Mouse (Mus musculus) G1E (cell line): ENCODE results near the gene Grin2d. TPM values are rescaled to one million over a fixed set of nuclear protein-coding genes. Genes with fewer than 3 reads are reported as not detected.

Experiments used
- ATAC-seq: 2 replicates; pipeline ENCODE4 v1.8.0; 2016; ENCODE audit warnings: mild to moderate bottlenecking; ENCODE audit not compliant: insufficient number of reproducible peaks, poor library complexity, low FRiP score, severe bottlenecking; ENCODE audit errors: extremely low read depth
- DNase-seq: peaks from one replicate; pipeline ENCODE4 v3.0.0; 2012; ENCODE audit warnings: low spot score
- H3K27me3 ChIP-seq: 2 replicates; pipeline ENCODE4 v1.6.1; 2012; ENCODE audit warnings: mild to moderate bottlenecking, low read length, inconsistent platforms; ENCODE audit not compliant: insufficient read depth
- H3K36me3 ChIP-seq: replicated peaks from 2 replicates; pipeline ENCODE3; 2012; ENCODE audit warnings: mild to moderate bottlenecking, inconsistent platforms
- H3K4me1 ChIP-seq: 2 replicates; pipeline ENCODE4 v1.6.1; 2012; ENCODE audit warnings: low read depth, low read length, inconsistent platforms, mixed read lengths; ENCODE audit not compliant: insufficient read depth
- H3K4me3 ChIP-seq: 2 replicates; pipeline ENCODE4 v1.5.1; 2012; ENCODE audit warnings: low read depth, mild to moderate bottlenecking, inconsistent platforms, low read length, moderate library complexity, mixed read lengths
- H3K9me3 ChIP-seq: replicated peaks from 2 replicates; pipeline ENCODE4 v1.6.1; 2012; ENCODE audit warnings: inconsistent platforms
- CTCF ChIP-seq: IDR thresholded peaks from 2 replicates; pipeline ENCODE4 v1.5.1; 2012; ENCODE audit warnings: low read depth, low read length, inconsistent platforms, mixed read lengths
- GATA1 ChIP-seq: IDR thresholded peaks from 2 replicates; pipeline ENCODE4 v1.6.1; 2012; ENCODE audit warnings: borderline replicate concordance, low read length, inconsistent platforms, mixed read lengths
- GATA2 ChIP-seq: IDR thresholded peaks from 2 replicates; pipeline ENCODE4 v1.6.1; 2012; ENCODE audit warnings: low read depth, low read length, inconsistent platforms, borderline replicate concordance
- POLR2AphosphoS5 ChIP-seq: IDR thresholded peaks from 2 replicates; pipeline ENCODE4 v1.6.1; 2012; ENCODE audit warnings: low read depth, low read length, inconsistent platforms; ENCODE audit not compliant: insufficient replicate concordance
- TAL1 ChIP-seq: conservative IDR thresholded peaks from 2 replicates; pipeline ENCODE4 v1.6.1; 2012; ENCODE audit warnings: low read depth, low read length, inconsistent platforms, mixed read lengths
- polyA plus RNA-seq: library from polyadenylated mRNA; stranded (reverse); fragments of >175 nt; gene quantifications from 2 replicates; pipeline ENCODE4 v1.2.3, GENCODE M21; 2012
- total RNA-seq, 2 experiments: library from RNA; stranded (forward) in 1 of 2; stranded (reverse) in 1 of 2; fragments of 200-1000 nt in 1 of 2; fragments of >200 nt in 1 of 2; fragmentation: Nextera tagmentation in 1 of 2; gene quantifications; 2 replicates each; pipeline ENCODE4 v1.2.3; 2014 to 2017

Gene Grin2d
- total and polyA plus RNA-seq, 3 experiments: 0.01 to 0.11 TPM; not detected in 1

- no peak for TF ChIP-seq POLR2AphosphoS5
- no peak for TF ChIP-seq CTCF
- no peak for TF ChIP-seq GATA1
- no peak for TF ChIP-seq TAL1
- TF ChIP-seq GATA2: no peak
- DNase-seq (no peak), ATAC-seq (no peak)
- H3K36me3 ChIP-seq: peaks cover 9% of the 10 kb centered on the region
- H3K9me3 ChIP-seq: no peaks in the 10 kb centered on the region
- peaks cover 17% of the 10 kb centered on the region for H3K4me1 ChIP-seq
- H3K27me3 ChIP-seq: peaks cover 19% of the 10 kb centered on the region
- H3K4me3 ChIP-seq: no peak overlapping the region
Observed at GRCm38 (mm10) chr7:45920583-45921241, 42.5 kb upstream of the Grin2d start.

DNA sequence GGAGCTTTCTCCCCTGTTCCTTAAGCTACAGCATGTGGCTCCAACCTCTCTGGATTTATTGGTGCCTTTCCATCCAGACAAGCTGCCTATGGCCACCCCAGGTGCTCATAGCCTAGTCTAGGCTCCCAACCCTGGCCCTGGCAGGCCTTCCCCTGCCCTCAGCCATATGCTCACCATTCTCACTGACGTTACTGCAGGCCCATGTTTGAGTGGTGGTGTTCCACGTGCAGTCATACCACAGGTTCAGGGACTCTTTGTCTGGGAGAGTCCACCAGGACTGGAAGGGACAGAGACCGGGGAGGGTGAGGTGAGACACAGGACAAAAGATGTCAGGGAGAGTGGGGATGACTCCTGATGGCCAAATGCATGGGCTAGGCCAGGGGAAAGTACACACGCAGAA lies 41.6 kb upstream of the Grin2d start:
- DNase-seq (no peak), ATAC-seq (no peak)
- Histone ChIP-seq H3K36me3 (peaks cover 18% of the 10 kb centered on the region), H3K9me3 (no peaks in the 10 kb centered on the region), H3K4me1 (peaks cover 17% of the 10 kb centered on the region), H3K4me3 (no peak overlapping the region), H3K27me3 (peaks cover 19% of the 10 kb centered on the region)
- TF ChIP-seq GATA1 (no peak), TAL1 (no peak), GATA2 (no peak)

- no peak for ATAC-seq
- H3K9me3 ChIP-seq: no peaks in the 10 kb centered on the region
Observed at GRCm38 (mm10) chr7:45919083-45919671, 41.0 kb upstream of the Grin2d start.

DNA sequence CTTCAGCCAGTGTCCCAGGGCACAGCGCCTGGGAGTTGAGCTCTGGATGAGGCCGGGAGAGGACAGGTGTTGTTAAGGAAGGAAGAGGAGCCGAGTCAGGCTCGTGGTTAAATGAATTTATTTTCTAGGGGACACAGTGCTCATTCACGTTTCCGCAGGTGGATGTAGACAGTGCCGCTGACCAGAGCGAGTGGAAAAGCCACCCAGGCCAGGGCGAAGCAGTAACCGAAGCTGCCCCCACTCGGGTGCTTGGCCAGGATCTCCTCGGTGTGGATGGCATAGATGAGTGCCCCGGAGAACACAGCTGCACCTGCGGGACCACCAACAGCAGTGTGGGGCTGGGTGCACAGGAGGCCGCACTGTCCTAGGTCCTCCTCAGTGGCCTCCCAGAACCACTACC lies 39.7 kb upstream of the Grin2d start:
- H3K4me1 ChIP-seq: peaks cover 15% of the 10 kb centered on the region
- H3K4me3 ChIP-seq: no peak overlapping the region
- H3K36me3 ChIP-seq: peaks cover 36% of the 10 kb centered on the region
- TF ChIP-seq CTCF (no peak), GATA1 (no peak), TAL1 (no peak), GATA2 (no peak), POLR2AphosphoS5 (no peak)
- peaks cover 14% of the 10 kb centered on the region for H3K27me3 ChIP-seq
- ATAC-seq (no peak), DNase-seq (no peak)
- H3K9me3 ChIP-seq: no peaks in the 10 kb centered on the region

More at GRCm38 (mm10) chr7:45919083-45919671, 41.0 kb upstream of the Grin2d start:
- Histone ChIP-seq H3K4me3 (no peak overlapping the region), H3K36me3 (peaks cover 23% of the 10 kb centered on the region), H3K4me1 (peaks cover 17% of the 10 kb centered on the region), H3K27me3 (peaks cover 17% of the 10 kb centered on the region)
- no peak for DNase-seq
- TF ChIP-seq POLR2AphosphoS5 (no peak), CTCF (peak; percentile 66)

DNA sequence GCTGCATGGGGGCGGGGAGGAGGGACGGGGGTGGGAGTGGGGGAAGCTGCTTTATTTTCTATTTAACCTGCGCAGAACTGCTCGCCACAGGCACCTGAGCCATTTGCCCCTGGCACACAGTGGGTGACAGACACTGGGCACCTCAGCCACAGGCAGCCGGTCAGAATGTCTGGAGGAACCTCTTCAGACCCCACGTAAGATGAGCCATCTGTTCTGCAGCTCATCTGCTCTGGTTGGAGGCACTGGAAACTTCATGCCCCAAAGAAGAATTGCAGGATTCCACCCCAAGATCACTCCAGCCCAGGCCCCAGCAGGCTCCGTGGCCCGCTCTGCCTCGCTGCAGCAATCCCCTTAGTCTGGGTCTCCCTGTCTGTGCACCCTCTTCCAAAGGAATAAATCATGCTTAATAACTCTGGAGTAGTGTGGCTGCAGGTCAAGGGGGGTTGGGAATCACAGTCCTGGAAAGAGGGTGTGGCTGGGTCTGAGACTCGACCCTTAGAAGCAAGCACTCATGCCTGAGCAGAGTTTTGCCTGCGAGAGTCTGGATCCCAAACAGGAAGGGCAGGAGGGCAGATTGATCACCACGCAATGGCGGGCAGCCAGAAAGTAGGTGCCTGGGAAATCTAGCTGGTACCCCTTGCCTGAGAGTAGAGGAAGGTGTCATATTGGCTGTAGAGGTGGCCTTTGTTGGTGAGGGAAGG lies 39.0 kb upstream of the Grin2d start:
- peaks cover 12% of the 10 kb centered on the region for H3K27me3 ChIP-seq
- DNase-seq: no peak
- H3K36me3 ChIP-seq: peaks cover 37% of the 10 kb centered on the region
- peaks cover 13% of the 10 kb centered on the region for H3K4me1 ChIP-seq
- no peaks in the 10 kb centered on the region for H3K9me3 ChIP-seq
- TF ChIP-seq POLR2AphosphoS5: no peak
- TF ChIP-seq GATA1: no peak
- TF ChIP-seq CTCF: no peak
- TF ChIP-seq TAL1: no peak
- no peak for TF ChIP-seq GATA2
- no peak for ATAC-seq
- no peak overlapping the region for H3K4me3 ChIP-seq
